Mouse (Mus musculus): ENCODE measurements at regions not wholly inside any gene's neighbourhood (a gene's known extent, or its start where the extent isn't known, plus 50 kb on each side); places are given as distances from the start of the nearest gene placed in this dataset.
A peak's percentile ranks its signal among the peaks of the same experiment; 100 is the strongest.

- no peak for DNase-seq (ENCODE audit: low spot score)
These were observed 590.0 kb upstream of the Nr3c2 start for GRCm38 (mm10) chr8:76309200-76309599.

- no peak for DNase-seq (ENCODE audit: low spot score)
These were observed 570.7 kb upstream of the Nr3c2 start for GRCm38 (mm10) chr8:76328540-76328939.

GRCm38 (mm10) chr8:76343072-76343471, 556.2 kb upstream of the Nr3c2 start:
- DNase-seq (ENCODE audit: low spot score), result no peak

- DNase-seq (ENCODE audit: low spot score), result no peak
These were observed 553.1 kb upstream of the Nr3c2 start for GRCm38 (mm10) chr8:76346150-76346549.

GRCm38 (mm10) chr8:76346832-76347231, 552.4 kb upstream of the Nr3c2 start:
- DNase-seq (ENCODE audit: low spot score), result no peak

- no peak for DNase-seq (ENCODE audit: low spot score)
These were observed 524.9 kb upstream of the Nr3c2 start for GRCm38 (mm10) chr8:76374314-76374713.

- DNase-seq (ENCODE audit: low spot score), result no peak
These were observed 521.5 kb upstream of the Nr3c2 start for GRCm38 (mm10) chr8:76377711-76378110.

- DNase-seq (ENCODE audit: low spot score), result no peak
These were observed 517.6 kb upstream of the Nr3c2 start for GRCm38 (mm10) chr8:76381643-76382042.

- DNase-seq (ENCODE audit: low spot score), result no peak
These were observed 515.5 kb upstream of the Nr3c2 start for GRCm38 (mm10) chr8:76383583-76384281.

GRCm38 (mm10) chr8:76384282-76384637, 515.0 kb upstream of the Nr3c2 start:
- no peak for DNase-seq (ENCODE audit: low spot score)

- DNase-seq (ENCODE audit: low spot score), result no peak
These were observed 507.2 kb upstream of the Nr3c2 start for GRCm38 (mm10) chr8:76392004-76392403.

GRCm38 (mm10) chr8:76422459-76422858, 476.8 kb upstream of the Nr3c2 start:
- no peak for DNase-seq (ENCODE audit: low spot score)

GRCm38 (mm10) chr8:76422861-76423532, 476.2 kb upstream of the Nr3c2 start:
- no peak for DNase-seq (ENCODE audit: low spot score)

- DNase-seq (ENCODE audit: low spot score), result no peak
These were observed 469.4 kb upstream of the Nr3c2 start for GRCm38 (mm10) chr8:76429818-76430217.

GRCm38 (mm10) chr8:76432813-76433212, 466.4 kb upstream of the Nr3c2 start:
- no peak for DNase-seq (ENCODE audit: low spot score)

GRCm38 (mm10) chr8:76437951-76438350, 461.3 kb upstream of the Nr3c2 start:
- no peak for DNase-seq (ENCODE audit: low spot score)

- no peak for DNase-seq (ENCODE audit: low spot score)
These were observed 424.6 kb upstream of the Nr3c2 start for GRCm38 (mm10) chr8:76474464-76475208.

- no peak for DNase-seq (ENCODE audit: low spot score)
These were observed 420.3 kb upstream of the Nr3c2 start for GRCm38 (mm10) chr8:76478966-76479365.

GRCm38 (mm10) chr8:76503621-76504020, 395.6 kb upstream of the Nr3c2 start:
- DNase-seq (ENCODE audit: low spot score), result no peak

GRCm38 (mm10) chr8:76507247-76507646, 392.0 kb upstream of the Nr3c2 start:
- DNase-seq (ENCODE audit: low spot score), result no peak

GRCm38 (mm10) chr8:76509201-76509600, 390.0 kb upstream of the Nr3c2 start:
- DNase-seq (ENCODE audit: low spot score), result no peak

- DNase-seq (ENCODE audit: low spot score), result no peak
These were observed 385.1 kb upstream of the Nr3c2 start for GRCm38 (mm10) chr8:76514132-76514531.

- peak; percentile 4 for DNase-seq (ENCODE audit: low spot score)
These were observed 360.3 kb upstream of the Nr3c2 start for GRCm38 (mm10) chr8:76538806-76539480.

Data from left cerebral cortex, adult 11 months (tissue).